Mouse (Mus musculus): Measurements from ENCODE around the gene Vars. TPM values are rescaled to one million over a fixed set of nuclear protein-coding genes. Genes with fewer than 3 reads are reported as not detected.

Vars gene
- total RNA-seq, 4 experiments from 2014 or later, result 43.5 to 53.0 (median 48.2) TPM

Other genes starting within 250 kb of the Vars start
- 1 to 10 TPM in 2 of 4 experiments, not detected in 2; 3.1 to 3.7 TPM for gene Cyp21a1, start 196.4 kb upstream of the Vars start, total RNA-seq (2022)
- gene Stk19, start 164.0 kb upstream of the Vars start, total RNA-seq (2022), result 10 to 100 TPM; 45.3 to 49.5 (median 47.7) TPM
- 10 to 100 TPM; 31.8 to 37.2 (median 34.0) TPM for gene Dxo, start 164.0 kb upstream of the Vars start, total RNA-seq (2022)
- gene Skiv2l, start 150.8 kb upstream of the Vars start, total RNA-seq (2022), result 10 to 100 TPM; 61.1 to 73.1 (median 67.3) TPM
- 10 to 100 TPM; 34.8 to 38.3 (median 37.2) TPM for gene Nelfe, start 150.6 kb upstream of the Vars start, total RNA-seq (2022)
- under 1 TPM in 1 of 4 experiments, not detected in 3; 0.43 TPM for gene Cfb, start 138.5 kb upstream of the Vars start, total RNA-seq (2022)
- gene Zbtb12, start 121.5 kb upstream of the Vars start, total RNA-seq (2022), result 1 to 10 TPM; 8.3 to 9.1 (median 9.0) TPM
- not detected for gene Gm20547, start 118.9 kb upstream of the Vars start, total RNA-seq (2022)
- 1 to 10 TPM; 1.6 to 5.9 (median 4.0) TPM for gene C2, start 102.7 kb upstream of the Vars start, total RNA-seq (2022)
- gene Ehmt2, start 102.5 kb upstream of the Vars start, total RNA-seq (2022), result 100 to 1,000 TPM; 182 to 191 (median 185) TPM
- gene Slc44a4, start 86.5 kb upstream of the Vars start, total RNA-seq (2022), result under 1 TPM; 0.33 to 0.66 (median 0.51) TPM
- 10 to 100 TPM; 40.1 to 44.4 (median 42.7) TPM for gene Neu1, start 69.7 kb upstream of the Vars start, total RNA-seq (2022)
- 10 to 100 TPM in 2 of 4 experiments, 1 to 10 TPM in 2; 6.9 to 13.1 (median 10.4) TPM for gene Hspa1b, start 41.7 kb upstream of the Vars start, total RNA-seq (2022)
- not detected for gene Gm20481, start 31.1 kb upstream of the Vars start, total RNA-seq (2022)
- gene Hspa1a, start 28.8 kb upstream of the Vars start, total RNA-seq (2022), result 10 to 100 TPM; 11.9 to 17.5 (median 13.7) TPM
- gene Hspa1l, start 28.3 kb upstream of the Vars start, total RNA-seq (2022), result under 1 TPM; 0.24 to 0.72 (median 0.58) TPM
- 10 to 100 TPM; 14.1 to 22.5 (median 17.3) TPM for gene Lsm2, start 19.1 kb upstream of the Vars start, total RNA-seq (2022)
- gene Vwa7, start 15.6 kb downstream of the Vars start, total RNA-seq (2022), result 1 to 10 TPM in 3 of 4 experiments, under 1 TPM in 1; 0.95 to 1.5 (median 1.3) TPM
- gene Sapcd1, start 27.0 kb downstream of the Vars start, total RNA-seq (2022), result under 1 TPM in 2 of 4 experiments, not detected in 2; 0.59 to 0.67 TPM
- gene Msh5, start 45.8 kb downstream of the Vars start, total RNA-seq (2022), result 1 to 10 TPM in 1 of 4 experiments, under 1 TPM in 2, not detected in 1; 0.34 to 1.2 (median 0.78) TPM
- 10 to 100 TPM; 10.2 to 18.3 (median 11.8) TPM for gene Clic1, start 49.0 kb downstream of the Vars start, total RNA-seq (2022)
- gene Ddah2, start 58.0 kb downstream of the Vars start, total RNA-seq (2022), result 10 to 100 TPM; 13.1 to 20.2 (median 14.8) TPM
- gene Ly6g6c, start 64.4 kb downstream of the Vars start, total RNA-seq (2022), result not detected
- gene Mpig6b, start 65.2 kb downstream of the Vars start, total RNA-seq (2022), result under 1 TPM in 1 of 4 experiments, not detected in 3; 0.15 TPM
- gene Ly6g6e, start 75.9 kb downstream of the Vars start, total RNA-seq (2022), result 1 to 10 TPM; 3.7 to 4.9 (median 4.0) TPM
- gene Ly6g6d, start 77.1 kb downstream of the Vars start, total RNA-seq (2022), result 1 to 10 TPM in 3 of 4 experiments, under 1 TPM in 1; 0.70 to 1.8 (median 1.3) TPM
- under 1 TPM in 2 of 4 experiments, not detected in 2; 0.50 to 0.54 TPM for gene Ly6g6f, start 84.6 kb downstream of the Vars start, total RNA-seq (2022)
- 100 to 1,000 TPM; 117 to 125 (median 121) TPM for gene Abhd16a, start 88.3 kb downstream of the Vars start, total RNA-seq (2022)
- not detected for gene Ly6g5c, start 107.3 kb downstream of the Vars start, total RNA-seq (2022)
- gene Ly6g5b, start 114.4 kb downstream of the Vars start, total RNA-seq (2022), result under 1 TPM; 0.32 to 1.00 (median 0.46) TPM
- gene Gpank1, start 120.5 kb downstream of the Vars start, total RNA-seq (2022), result 10 to 100 TPM; 19.7 to 24.5 (median 22.8) TPM
- gene Csnk2b, start 121.1 kb downstream of the Vars start, total RNA-seq (2022), result 100 to 1,000 TPM; 188 to 228 (median 194) TPM
- 10 to 100 TPM; 25.6 to 34.3 (median 30.1) TPM for gene D17H6S53E, start 125.4 kb downstream of the Vars start, total RNA-seq (2022)
- not detected for gene Apom, start 131.1 kb downstream of the Vars start, total RNA-seq (2022)
- 100 to 1,000 TPM; 263 to 306 (median 290) TPM for gene Bag6, start 134.2 kb downstream of the Vars start, total RNA-seq (2022)
- gene Prrc2a, start 163.9 kb downstream of the Vars start, total RNA-seq (2022), result 100 to 1,000 TPM; 272 to 295 (median 280) TPM
- gene Aif1, start 175.1 kb downstream of the Vars start, total RNA-seq (2022), result 10 to 100 TPM; 11.2 to 30.3 (median 17.4) TPM
- gene Lst1, start 187.5 kb downstream of the Vars start, total RNA-seq (2022), result 10 to 100 TPM in 1 of 4 experiments, 1 to 10 TPM in 3; 6.5 to 10.1 (median 7.9) TPM
- 1 to 10 TPM in 3 of 4 experiments, not detected in 1; 1.0 to 1.6 (median 1.2) TPM for gene Ltb, start 193.5 kb downstream of the Vars start, total RNA-seq (2022)
- gene Tnf, start 201.0 kb downstream of the Vars start, total RNA-seq (2022), result under 1 TPM in 1 of 4 experiments, not detected in 3; 0.39 TPM
- gene Lta, start 204.4 kb downstream of the Vars start, total RNA-seq (2022), result 1 to 10 TPM in 1 of 4 experiments, under 1 TPM in 3; 0.28 to 1.2 (median 0.58) TPM
- not detected for gene Gm16181, start 219.8 kb downstream of the Vars start, total RNA-seq (2022)
- gene Atp6v1g2, start 232.7 kb downstream of the Vars start, total RNA-seq (2022), result 100 to 1,000 TPM; 552 to 589 (median 575) TPM
- 10 to 100 TPM; 14.1 to 18.8 (median 17.1) TPM for gene Nfkbil1, start 234.8 kb downstream of the Vars start, total RNA-seq (2022)
- 100 to 1,000 TPM; 175 to 212 (median 200) TPM for gene Ddx39b, start 240.8 kb downstream of the Vars start, total RNA-seq (2022)